Mouse (Mus musculus): ENCODE results near the gene Nuak1.

Gene Nuak1

GRCm38 (mm10) chr10:84354323-84354722, 86.1 kb downstream of the Nuak1 start:
- DNase-seq (ENCODE audit: extremely low spot score, low read depth, low spot score) = no peak

GRCm38 (mm10) chr10:84345730-84346129, 94.7 kb downstream of the Nuak1 start:
- no peak for DNase-seq (ENCODE audit: extremely low spot score, low read depth, low spot score)

GRCm38 (mm10) chr10:84343536-84343935, 96.9 kb downstream of the Nuak1 start:
- DNase-seq (ENCODE audit: extremely low spot score, low read depth, low spot score) = no peak

GRCm38 (mm10) chr10:84339456-84339855, 100.9 kb downstream of the Nuak1 start:
- DNase-seq (ENCODE audit: extremely low spot score, low read depth, low spot score) = no peak

GRCm38 (mm10) chr10:84338752-84339151, 101.6 kb downstream of the Nuak1 start:
- no peak for DNase-seq (ENCODE audit: extremely low spot score, low read depth, low spot score)

GRCm38 (mm10) chr10:84335441-84335840, 105.0 kb downstream of the Nuak1 start:
- DNase-seq (ENCODE audit: extremely low spot score, low read depth, low spot score) = no peak

- DNase-seq (ENCODE audit: extremely low spot score, low read depth, low spot score) = no peak
Observed at GRCm38 (mm10) chr10:84329822-84330221, 110.6 kb downstream of the Nuak1 start.

- DNase-seq (ENCODE audit: extremely low spot score, low read depth, low spot score) = no peak
Observed at GRCm38 (mm10) chr10:84329336-84329735, 111.1 kb downstream of the Nuak1 start.

GRCm38 (mm10) chr10:84324018-84324417, 116.4 kb downstream of the Nuak1 start:
- DNase-seq (ENCODE audit: extremely low spot score, low read depth, low spot score) = no peak

Measured in hindlimb bud, embryonic 11.5 days (tissue).